ENCODE assay signal across 8 mouse cellular contexts in the genomic region with DNA sequence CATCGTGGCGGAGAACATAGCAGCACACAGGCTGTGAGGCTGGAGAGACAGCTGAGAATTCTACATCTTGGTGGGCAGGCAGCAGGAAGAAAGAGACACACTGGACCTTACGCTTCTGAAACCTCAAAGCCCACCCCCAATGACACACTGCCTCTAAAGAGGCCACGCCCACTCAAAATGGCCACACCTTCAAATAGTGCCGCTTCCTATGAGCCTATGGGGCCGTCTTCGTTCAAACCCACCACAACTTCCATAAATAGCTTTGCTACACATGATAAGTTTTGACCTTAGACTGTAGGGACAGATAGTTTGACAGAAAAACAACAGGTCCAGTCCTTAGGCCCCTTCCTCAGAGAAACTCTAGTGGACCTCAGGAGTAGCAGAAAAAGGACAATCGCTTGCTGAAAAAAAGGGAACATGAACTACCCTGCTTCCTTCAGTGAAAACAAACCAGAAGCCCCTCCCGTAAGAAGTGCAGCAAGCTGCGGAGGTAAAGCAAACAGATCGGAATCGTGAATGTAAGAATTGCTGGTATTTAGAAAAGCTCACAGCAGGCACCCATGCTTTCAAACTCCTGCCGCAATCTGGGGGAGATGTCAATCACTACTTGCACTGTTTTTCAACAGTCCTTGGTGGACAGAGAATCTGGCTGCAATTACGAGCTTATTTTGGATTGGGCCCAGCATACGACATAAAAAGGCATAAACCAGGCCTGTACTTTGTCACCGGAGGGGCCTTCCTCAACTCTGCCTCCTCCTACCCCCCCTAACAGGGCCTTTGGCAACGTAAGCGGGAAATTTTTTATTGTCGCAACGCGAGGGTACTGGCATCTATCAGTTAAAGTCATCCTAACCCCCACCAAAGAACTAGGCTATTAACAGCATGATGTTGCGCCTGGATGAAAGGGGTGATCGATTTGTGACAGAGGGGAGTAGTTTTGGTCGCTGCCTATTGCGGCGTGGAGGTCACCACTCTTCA. TPM values are rescaled to one million over a fixed set of nuclear protein-coding genes. Genes with fewer than 3 reads are reported as not detected.
DNase-seq lines count a peak whose midpoint lies in the region; ATAC-seq and TF ChIP-seq lines count a peak whose summit lies in the region.

No protein-coding gene starts in this region.

- peak overlapping the region; percentile 72 for H3K4me3 ChIP-seq in layer of hippocampus, adult 2 months
- peak overlapping the region; percentile 67 for H3K4me3 ChIP-seq in lung, embryonic 16.5 days (ENCODE audit: low read length)
- H3K4me3 ChIP-seq in small intestine, adult 2 months (ENCODE audit: low read depth, low read length): peak overlapping the region; percentile 11; the same call in 1 of the 2 replicates

- H3K27ac ChIP-seq in layer of hippocampus, adult 2 months: peak overlapping the region; percentile 80
- peak overlapping the region; percentile 92 for H3K27ac ChIP-seq in lung, embryonic 16.5 days (ENCODE audit: low read length)
- no peak overlapping the region for H3K27ac ChIP-seq in small intestine, adult 2 months (ENCODE audit: insufficient read depth, low read depth, low read length)

- no peak for DNase-seq in layer of hippocampus, adult 2 months (ENCODE audit: low spot score in 2 of 2)
- no peak for DNase-seq in layer of hippocampus, adult 8-10 months (ENCODE audit: low spot score in 2 of 2)
- DNase-seq in embryo, embryonic 9.5 days (ENCODE audit: extremely low spot score): peak; percentile 61
- DNase-seq in heart, postnatal 4 days: peak; percentile 53
- no peak for DNase-seq in gastrocnemius, postnatal 25 days
- DNase-seq in layer of hippocampus, postnatal 10 days (ENCODE audit: low spot score in 2 of 2): no peak

- no peaks in the 10 kb centered on the region for H3K9me3 ChIP-seq in lung, embryonic 16.5 days (ENCODE audit: control insufficient read depth, low read length)

- H3K4me2 ChIP-seq in lung, embryonic 16.5 days (ENCODE audit: low read depth, low read length): peak overlapping the region; percentile 70

- peaks cover 12% of the 10 kb centered on the region for H3K4me1 ChIP-seq in lung, embryonic 16.5 days (replicated peaks; ENCODE audit: control insufficient read depth, insufficient read depth, low read length)
- peaks cover 5% of the 10 kb centered on the region; the same call in 1 of the 2 replicates for H3K4me1 ChIP-seq in small intestine, adult 2 months (ENCODE audit: control insufficient read depth, insufficient read depth, insufficient read length, low read length)

- no peak for TF ChIP-seq POLR2A in small intestine, adult 2 months (IDR thresholded peaks at IDR 0.05; ENCODE audit: low read depth, low read length)

- no peak for ATAC-seq in lung, embryonic 16.5 days (ENCODE audit: low read depth)

- no peak for TF ChIP-seq CTCF in layer of hippocampus, adult 2 months (conservative IDR thresholded peaks at IDR 0.05)
- no peak for TF ChIP-seq CTCF in small intestine, adult 2 months (IDR thresholded peaks at IDR 0.05; ENCODE audit: extremely low read depth, insufficient read length, insufficient replicate concordance, low read depth, low read length)

- peak overlapping the region; percentile 81 for H3K9ac ChIP-seq in lung, embryonic 16.5 days (ENCODE audit: low read length)

- 23% methylated on average over 26 of the region's 26 CpGs for WGBS in lung, embryonic 16.5 days
- WGBS in small intestine, adult 2 months: 24% methylated on average over 26 of the region's 26 CpGs

- no peaks in the 10 kb centered on the region for H3K27me3 ChIP-seq in lung, embryonic 16.5 days (ENCODE audit: control insufficient read depth, insufficient read depth, low read depth, low read length)
- H3K27me3 ChIP-seq in small intestine, adult 2 months (ENCODE audit: control insufficient read depth, insufficient read depth, low read length): no peaks in the 10 kb centered on the region

- H3K36me3 ChIP-seq in lung, embryonic 16.5 days (ENCODE audit: control insufficient read depth, insufficient read depth, low read length): no peaks in the 10 kb centered on the region
- H3K36me3 ChIP-seq in small intestine, adult 2 months (ENCODE audit: control insufficient read depth, insufficient read depth, low read length): no peaks in the 10 kb centered on the region

RNA-seq across cellular contexts. Expression of a gene that starts 0.9 kb away (rescaled TPM):
- total RNA-seq in layer of hippocampus, adult 2 months (2021): 10 to 100 TPM; 20.2 to 24.6 TPM
- total RNA-seq in layer of hippocampus, adult 8-10 months (2022): 10 to 100 TPM in 3 of 4 experiments, 1 to 10 TPM in 1; 9.4 to 18.2 (median 12.6) TPM
- 100 to 1,000 TPM; 267 to 274 TPM for total RNA-seq in heart, postnatal 4 days (2021)
- 196 and 197 TPM in 2 replicates for polyA plus RNA-seq in lung, embryonic 16.5 days (2015; fragmentation: Nextera tagmentation; extraction: Ambion mirVana)
- 19.2 and 44.9 TPM in 2 replicates for polyA plus RNA-seq in small intestine, adult 2 months (2012; rRNA removed)
- 10 to 100 TPM in 1 of 2 experiments, 1 to 10 TPM in 1; 8.8 to 15.2 TPM for total RNA-seq in gastrocnemius, postnatal 25 days (2021)
- total RNA-seq in layer of hippocampus, postnatal 10 days (2021): 10 to 100 TPM; 76.9 to 77.5 TPM

Comparison
In these comparisons a context has a peak if more than half of its experiments do, and no peak if none do; other contexts are left out.
1. DNase-seq: peak in embryo, embryonic 9.5 days (single experiment) and heart, postnatal 4 days (single experiment); none in layer of hippocampus, adult 2 months (0 of 2), layer of hippocampus, adult 8-10 months (0 of 2), gastrocnemius, postnatal 25 days (single experiment) and layer of hippocampus, postnatal 10 days (0 of 2).
2. H3K4me3 ChIP-seq: peak in every context shown above with its lines; median percentile 72 in layer of hippocampus, adult 2 months; 67 in lung, embryonic 16.5 days; 11 in small intestine, adult 2 months.